In the genomic region with DNA sequence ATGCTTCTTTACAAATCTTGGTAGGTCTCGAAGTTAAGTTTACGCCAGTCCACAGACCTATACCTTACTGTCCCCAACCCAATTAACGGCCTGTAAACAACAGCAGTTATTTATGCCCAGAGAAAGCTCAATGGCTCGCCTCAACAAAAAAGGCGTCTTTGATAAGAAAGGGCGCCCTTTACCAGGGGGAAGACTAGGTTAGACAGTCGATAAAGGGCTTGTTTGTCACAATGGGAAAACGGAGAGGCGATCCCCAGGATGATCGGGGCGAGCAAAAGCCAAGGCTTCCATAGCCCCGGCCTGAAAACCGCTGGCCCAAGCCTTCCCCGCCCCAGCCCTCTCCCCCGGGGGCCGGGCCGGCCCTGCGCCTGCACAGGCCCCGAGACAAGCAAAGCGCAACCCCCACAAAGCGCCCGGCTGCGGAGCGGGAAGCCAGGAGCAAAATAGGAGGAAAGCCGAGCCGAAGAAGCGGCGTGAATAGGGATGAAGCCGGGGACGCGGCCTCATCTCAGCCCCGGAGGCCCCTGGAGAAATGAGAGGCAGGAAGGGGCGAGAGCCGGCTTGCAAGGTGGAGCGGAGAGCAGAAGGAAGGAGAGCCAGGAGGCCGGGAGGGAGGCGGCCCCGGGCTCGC, we compare ENCODE assay signal across 8 mouse cellular contexts. TPM values are rescaled to one million over a fixed set of nuclear protein-coding genes. Genes with fewer than 3 reads are reported as not detected.
DNase-seq lines count a peak whose midpoint lies in the region; ATAC-seq and TF ChIP-seq lines count a peak whose summit lies in the region.

No protein-coding gene starts in this region.

- DNase-seq in kidney, adult 9 months, result no peak
- no peak for DNase-seq in MEL (ENCODE audit: low read depth, low spot score)
- peak; percentile 29 for DNase-seq in midbrain, postnatal 0 days (ENCODE audit: low spot score)
- DNase-seq in B cell, adult 2 months, result no peak
- no peak for DNase-seq in kidney, adult 11 months

- TF ChIP-seq CTCF in MEL (IDR thresholded peaks at IDR 0.05 in 2 of 3, conservative IDR thresholded peaks at IDR 0.05 in 1 of 3; ENCODE audit: control insufficient read depth in 1 of 3, insufficient read depth in 1 of 3, low read depth in 2 of 3, low read length in 3 of 3, poor library complexity in 1 of 3, severe bottlenecking in 1 of 3), result no peak
- no peak for TF ChIP-seq CTCF in embryonic fibroblast, embryonic 13.5 days (IDR thresholded peaks at IDR 0.05; ENCODE audit: borderline replicate concordance, insufficient read depth, low read length)
- TF ChIP-seq CTCF in midbrain, postnatal 0 days (IDR thresholded peaks at IDR 0.05), result no peak

- under 1% methylated on average over 39 of the region's 39 CpGs for WGBS in kidney, embryonic 15.5 days
- under 1% methylated on average over 39 of the region's 39 CpGs for WGBS in intestine, embryonic 16.5 days
- WGBS in midbrain, postnatal 0 days, result under 1% methylated on average over 38 of the region's 39 CpGs

- peaks cover 40% of the 10 kb centered on the region for H3K79me2 ChIP-seq in MEL (ENCODE audit: control insufficient read depth, insufficient read depth, low read length, poor library complexity)

- TF ChIP-seq EP300 in MEL (IDR thresholded peaks at IDR 0.05; ENCODE audit: low read depth in 1 of 2, low read length in 2 of 2), result no peak

- TF ChIP-seq RAD21 in MEL (IDR thresholded peaks at IDR 0.05; ENCODE audit: low read depth, low read length), result no peak

- peak overlapping the region; percentile 99 for H3K4me3 ChIP-seq in kidney, embryonic 15.5 days (replicated peaks)
- peak overlapping the region; percentile 82 to 84 for H3K4me3 ChIP-seq in MEL (ENCODE audit: control insufficient read depth in 1 of 2, insufficient read depth in 1 of 2, low read depth in 2 of 2, low read length in 2 of 2)
- H3K4me3 ChIP-seq in embryonic fibroblast, embryonic 13.5 days (ENCODE audit: insufficient read depth, low read length), result peak overlapping the region; percentile 92
- H3K4me3 ChIP-seq in intestine, embryonic 16.5 days (ENCODE audit: low read length), result peak overlapping the region; percentile 89
- H3K4me3 ChIP-seq in midbrain, postnatal 0 days (ENCODE audit: low read depth, low read length), result peak overlapping the region; percentile 100

- ATAC-seq in kidney, embryonic 15.5 days (replicated peaks; ENCODE audit: low FRiP score), result peak; percentile 53; the same call in 1 of the 2 replicates
- ATAC-seq in intestine, embryonic 16.5 days, result peak; percentile 55
- ATAC-seq in midbrain, postnatal 0 days (ENCODE audit: low FRiP score), result peak; percentile 49; the same call in 1 of the 2 replicates

- peak overlapping the region; percentile 95 for H3K27ac ChIP-seq in kidney, embryonic 15.5 days
- peak overlapping the region; percentile 71 for H3K27ac ChIP-seq in MEL (ENCODE audit: control insufficient read depth, low read depth, low read length)
- peak overlapping the region; percentile 75 for H3K27ac ChIP-seq in embryonic fibroblast, embryonic 13.5 days (ENCODE audit: insufficient read depth, low read length)
- peak overlapping the region; percentile 87 for H3K27ac ChIP-seq in intestine, embryonic 16.5 days (ENCODE audit: low read length)
- peak overlapping the region; percentile 98 for H3K27ac ChIP-seq in midbrain, postnatal 0 days (ENCODE audit: low read depth, low read length)

- H3K36me3 ChIP-seq in kidney, embryonic 15.5 days, result peaks cover 5% of the 10 kb centered on the region
- H3K36me3 ChIP-seq in MEL (ENCODE audit: control insufficient read depth in 1 of 2, insufficient read depth in 2 of 2, low read length in 2 of 2), result peaks cover 2 to 31% of the 10 kb centered on the region in 2 experiments; a peak in 3 of 4 replicates
- no peaks in the 10 kb centered on the region for H3K36me3 ChIP-seq in intestine, embryonic 16.5 days (ENCODE audit: control insufficient read depth, insufficient read depth, low read length)
- no peaks in the 10 kb centered on the region for H3K36me3 ChIP-seq in midbrain, postnatal 0 days (ENCODE audit: insufficient read depth, low read length)

- no peaks in the 10 kb centered on the region for H3K27me3 ChIP-seq in kidney, embryonic 15.5 days
- H3K27me3 ChIP-seq in MEL (ENCODE audit: control insufficient read depth in 1 of 2, insufficient read depth in 2 of 2, low read length in 2 of 2), result no peaks in the 10 kb centered on the region
- H3K27me3 ChIP-seq in intestine, embryonic 16.5 days (replicated peaks; ENCODE audit: control insufficient read depth, insufficient read depth, low read length), result no peaks in the 10 kb centered on the region
- no peaks in the 10 kb centered on the region for H3K27me3 ChIP-seq in midbrain, postnatal 0 days (ENCODE audit: insufficient read depth, low read length)

- peak overlapping the region; percentile 62 for H3K4me2 ChIP-seq in kidney, embryonic 15.5 days
- H3K4me2 ChIP-seq in intestine, embryonic 16.5 days (ENCODE audit: low read depth, low read length), result peak overlapping the region; percentile 72
- H3K4me2 ChIP-seq in midbrain, postnatal 0 days (ENCODE audit: low read depth, low read length, poor library complexity, severe bottlenecking), result peak overlapping the region; percentile 72

- peak overlapping the region; percentile 97 for H3K9ac ChIP-seq in kidney, embryonic 15.5 days
- H3K9ac ChIP-seq in MEL (ENCODE audit: control insufficient read depth, low read depth, low read length, poor library complexity, severe bottlenecking), result peak overlapping the region; percentile 91
- H3K9ac ChIP-seq in intestine, embryonic 16.5 days (ENCODE audit: low read depth, low read length), result peak overlapping the region; percentile 96
- peak overlapping the region; percentile 98 for H3K9ac ChIP-seq in midbrain, postnatal 0 days (replicated peaks; ENCODE audit: low read length, poor library complexity, severe bottlenecking)

- peaks cover 23% of the 10 kb centered on the region for H3K4me1 ChIP-seq in kidney, embryonic 15.5 days
- H3K4me1 ChIP-seq in MEL (ENCODE audit: control insufficient read depth in 1 of 2, insufficient read depth in 2 of 2, low read length in 2 of 2), result peaks cover 13 to 15% of the 10 kb centered on the region in 2 experiments
- no peaks in the 10 kb centered on the region for H3K4me1 ChIP-seq in embryonic fibroblast, embryonic 13.5 days (ENCODE audit: control insufficient read depth, insufficient read depth, low read length)
- peaks cover 19% of the 10 kb centered on the region for H3K4me1 ChIP-seq in intestine, embryonic 16.5 days (ENCODE audit: control insufficient read depth, insufficient read depth, low read length)
- peaks cover 11% of the 10 kb centered on the region for H3K4me1 ChIP-seq in midbrain, postnatal 0 days (ENCODE audit: insufficient read depth, low read length)

- no peak for TF ChIP-seq POLR2A in MEL (IDR thresholded peaks at IDR 0.05; ENCODE audit: control insufficient read depth in 1 of 2, insufficient read depth in 1 of 2, low read depth in 1 of 2, low read length in 2 of 2, poor library complexity in 1 of 2)
- no peak for TF ChIP-seq POLR2A in embryonic fibroblast, embryonic 13.5 days (IDR thresholded peaks at IDR 0.05; ENCODE audit: low read depth, low read length)

- no peaks in the 10 kb centered on the region for H3K9me3 ChIP-seq in kidney, embryonic 15.5 days (replicated peaks)
- no peaks in the 10 kb centered on the region for H3K9me3 ChIP-seq in MEL (replicated peaks; ENCODE audit: insufficient read depth, low read length)
- H3K9me3 ChIP-seq in intestine, embryonic 16.5 days (ENCODE audit: control insufficient read depth, low read length), result no peaks in the 10 kb centered on the region
- H3K9me3 ChIP-seq in midbrain, postnatal 0 days (ENCODE audit: low read length), result no peaks in the 10 kb centered on the region

TF ChIP-seq in MEL, 35 proteins besides CTCF, POLR2A, EP300 and RAD21:
- TF ChIP-seq UBTF (IDR thresholded peaks at IDR 0.05; ENCODE audit: borderline replicate concordance, insufficient read depth, low read depth, low read length), result 0 out of 2 replicates have a peak, but pooled peaks have one; percentile 87
- TF ChIP-seq SIN3A (IDR thresholded peaks at IDR 0.05; ENCODE audit: low read length), result no peak
- no peak for TF ChIP-seq USF2 (IDR thresholded peaks at IDR 0.05; ENCODE audit: borderline replicate concordance in 1 of 2, insufficient read depth in 1 of 2, low read depth in 1 of 2, low read length in 2 of 2)

RNA-seq across cellular contexts. Expression of gene Gpatch8, which starts 0.7 kb away (rescaled TPM):
- 57.4 and 62.1 TPM in 2 replicates for polyA plus RNA-seq in kidney, embryonic 15.5 days (2015; fragmentation: Nextera tagmentation; extraction: Ambion mirVana)
- 17.9 and 20.3 TPM in 2 replicates for total RNA-seq in MEL (2012; rRNA removed)
- 10 to 100 TPM; 25.8 to 29.7 TPM for polyA plus RNA-seq in MEL (2012; ENCODE audit: insufficient read depth in 1 of 2, insufficient read length in 2 of 2, low read depth in 1 of 2, low replicate concordance in 2 of 2, missing spikeins in 1 of 2)
- 36.6 and 40.7 TPM in 2 replicates for polyA plus RNA-seq in embryonic fibroblast, embryonic 13.5 days (2011; ENCODE audit: insufficient read length, low read depth, missing spikeins)
- 31.7 and 34.5 TPM in 2 replicates for polyA plus RNA-seq in intestine, embryonic 16.5 days (2015; fragmentation: Nextera tagmentation; extraction: Ambion mirVana)
- 24.8 and 33.4 TPM in 2 replicates for total RNA-seq in midbrain, postnatal 0 days (2014; rRNA removed)
- 35.8 and 53.3 TPM in 2 replicates for polyA plus RNA-seq in midbrain, postnatal 0 days (2015; fragmentation: Nextera tagmentation; extraction: Ambion mirVana)

RNA-seq across cellular contexts. Expression of gene Gm11627, which starts 23.7 kb away (rescaled TPM):
- 8.5 and 8.7 TPM in 2 replicates for polyA plus RNA-seq in kidney, embryonic 15.5 days (2015; fragmentation: Nextera tagmentation; extraction: Ambion mirVana)
- 0.33 and 0.35 TPM in 2 replicates for total RNA-seq in MEL (2012; rRNA removed)
- polyA plus RNA-seq in MEL (2012; ENCODE audit: insufficient read depth in 1 of 2, insufficient read length in 2 of 2, low read depth in 1 of 2, low replicate concordance in 2 of 2, missing spikeins in 1 of 2), result under 1 TPM in 1 of 2 experiments, not detected in 1; 0.13 TPM
- polyA plus RNA-seq in embryonic fibroblast, embryonic 13.5 days (2011; ENCODE audit: insufficient read length, low read depth, missing spikeins), result 2.5 and 3.2 TPM in 2 replicates
- polyA plus RNA-seq in intestine, embryonic 16.5 days (2015; fragmentation: Nextera tagmentation; extraction: Ambion mirVana), result 14.9 and 15.8 TPM in 2 replicates
- total RNA-seq in midbrain, postnatal 0 days (2014; rRNA removed), result 1.1 and 3.5 TPM in 2 replicates
- 4.6 and 5.8 TPM in 2 replicates for polyA plus RNA-seq in midbrain, postnatal 0 days (2015; fragmentation: Nextera tagmentation; extraction: Ambion mirVana)

RNA-seq across cellular contexts. Expression of gene Fzd2, which starts 48.7 kb away (rescaled TPM):
- 28.5 and 34.0 TPM in 2 replicates for polyA plus RNA-seq in kidney, embryonic 15.5 days (2015; fragmentation: Nextera tagmentation; extraction: Ambion mirVana)
- not detected in 2 replicates for total RNA-seq in MEL (2012; rRNA removed)
- polyA plus RNA-seq in MEL (2012; ENCODE audit: insufficient read depth in 1 of 2, insufficient read length in 2 of 2, low read depth in 1 of 2, low replicate concordance in 2 of 2, missing spikeins in 1 of 2), result not detected
- polyA plus RNA-seq in embryonic fibroblast, embryonic 13.5 days (2011; ENCODE audit: insufficient read length, low read depth, missing spikeins), result 54.6 and 75.0 TPM in 2 replicates
- 9.4 and 9.8 TPM in 2 replicates for polyA plus RNA-seq in intestine, embryonic 16.5 days (2015; fragmentation: Nextera tagmentation; extraction: Ambion mirVana)
- 16.8 and 17.3 TPM in 2 replicates for total RNA-seq in midbrain, postnatal 0 days (2014; rRNA removed)
- polyA plus RNA-seq in midbrain, postnatal 0 days (2015; fragmentation: Nextera tagmentation; extraction: Ambion mirVana), result 3.9 and 4.5 TPM in 2 replicates
